Mouse (Mus musculus) common myeloid progenitor, adult 5-6 weeks (primary cell): ENCODE results near the gene Ubd. TPM values are rescaled to one million over a fixed set of nuclear protein-coding genes. Genes with fewer than 3 reads are reported as not detected.
"Not testable (repeated sequence)": the region's sequence is repeated elsewhere in the genome, so short reads cannot be mapped to it uniquely, and the experiment has no call there.

Source experiments
- ATAC-seq: replicated peaks from 2 replicates; pipeline ENCODE4 v1.8.0; 2016; ENCODE audit warnings: low read depth, mild to moderate bottlenecking, moderate TSS enrichment, inconsistent platforms; ENCODE audit not compliant: poor library complexity, severe bottlenecking
- total RNA-seq: library from RNA; stranded (forward); fragments of 200-1000, 187-1606 nt; gene quantifications from 2 replicates; pipeline ENCODE4 v1.2.3, GENCODE M21; 2017

Ubd gene
- 0.24 TPM in 1 of 2 replicates, not detected in the other for total RNA-seq

- ATAC-seq, result no peak
Measured at GRCm38 (mm10) chr17:37193656-37194055, at the start of gene Ubd. Gene Ubd (plus strand): TSS chr17:37193892.

- no peak for ATAC-seq
Measured at GRCm38 (mm10) chr17:37161394-37161793, 32.3 kb upstream of the Ubd start, which contains the start of gene Olfr93. Gene Olfr93 (minus strand): TSS chr17:37161494.

- ATAC-seq, result no peak
Measured at GRCm38 (mm10) chr17:37185474-37185873, 8.2 kb upstream of the Ubd start.

- no peak for ATAC-seq
Measured at GRCm38 (mm10) chr17:37190711-37191110, 3.0 kb upstream of the Ubd start.

GRCm38 (mm10) chr17:37193032-37193431 is 660 bp upstream of the Ubd start:
- no peak for ATAC-seq

GRCm38 (mm10) chr17:37194782-37195181 is 1.1 kb downstream of the Ubd start:
- ATAC-seq, result no peak

GRCm38 (mm10) chr17:37196845-37197724 is 3.4 kb downstream of the Ubd start:
- ATAC-seq, result peak; percentile 58

- ATAC-seq, result no peak
Measured at GRCm38 (mm10) chr17:37200894-37201293, 7.2 kb downstream of the Ubd start, which contains the start of gene Olfr94. Gene Olfr94 (minus strand): TSS chr17:37200994.

- peak; percentile 100 for ATAC-seq
Measured at GRCm38 (mm10) chr17:37203206-37203916, 9.7 kb downstream of the Ubd start.

- no peak for ATAC-seq
Measured at GRCm38 (mm10) chr17:37203917-37204236, 10.2 kb downstream of the Ubd start.

GRCm38 (mm10) chr17:37210884-37211768 is 17.4 kb downstream of the Ubd start:
- ATAC-seq, result no peak; the same call in 1 of the 2 replicates

- ATAC-seq, result no peak
Measured at GRCm38 (mm10) chr17:37213018-37213417, 19.3 kb downstream of the Ubd start, which contains the start of gene Olfr95. Gene Olfr95 (minus strand): TSS chr17:37213118.

- no peak for ATAC-seq
Measured at GRCm38 (mm10) chr17:37218486-37218885, 24.8 kb downstream of the Ubd start.

- no peak for ATAC-seq
Measured at GRCm38 (mm10) chr17:37219846-37220245, 26.2 kb downstream of the Ubd start, which contains the start of gene Olfr96. Gene Olfr96 (plus strand): TSS chr17:37220146.

GRCm38 (mm10) chr17:37221879-37222278 is 28.2 kb downstream of the Ubd start:
- 0 out of 2 replicates have a peak, but pooled peaks have one; percentile 47 for ATAC-seq

- ATAC-seq, result not testable (repeated sequence)
Measured at GRCm38 (mm10) chr17:37237230-37237629, 43.5 kb downstream of the Ubd start, which contains the start of gene Olfr97. Gene Olfr97 (minus strand): TSS chr17:37237330.

GRCm38 (mm10) chr17:37242198-37242597 is 48.5 kb downstream of the Ubd start:
- ATAC-seq, result no peak
